Mouse (Mus musculus) MEL (cell line): Measurements from ENCODE around the gene Asna1. TPM values are rescaled to one million over a fixed set of nuclear protein-coding genes. Genes with fewer than 3 reads are reported as not detected.
A peak's percentile ranks its signal among the peaks of the same experiment; 100 is the strongest.

Experiments
- DNase-seq: peaks from one replicate; pipeline ENCODE4 v3.0.0; 2011; ENCODE audit warnings: low read depth, low spot score
- H3K27ac ChIP-seq: 2 replicates; pipeline ENCODE4 v1.5.1; 2012; ENCODE audit warnings: low read depth, mild to moderate bottlenecking, control low read depth, low read length, moderate library complexity; ENCODE audit not compliant: control insufficient read depth
- H3K27me3 ChIP-seq, 2 experiments: fragments of 150-350 bp in 1 of 2; sonication (generic) in 1 of 2; 2 replicates each; pipeline ENCODE4 v1.6.1; 2012; ENCODE audit warnings: low read length in 2 of 2, mild to moderate bottlenecking in 2 of 2, improper control_type of control experiment in 1 of 2, moderate library complexity in 1 of 2; ENCODE audit not compliant: insufficient read depth in 2 of 2, control insufficient read depth in 1 of 2
- H3K36me3 ChIP-seq, 2 experiments: 2 replicates each; pipeline ENCODE4 v1.6.1; 2012 to 2014; ENCODE audit warnings: low read length in 2 of 2, improper control_type of control experiment in 1 of 2, inconsistent platforms in 1 of 2, mild to moderate bottlenecking in 1 of 2; ENCODE audit not compliant: insufficient read depth in 2 of 2, control insufficient read depth in 1 of 2
- H3K4me1 ChIP-seq, 2 experiments: fragments of 150-350 bp in 1 of 2; sonication (generic) in 1 of 2; 2 replicates each; pipeline ENCODE4 v1.6.1; 2012; ENCODE audit warnings: low read length in 2 of 2, improper control_type of control experiment in 1 of 2, mild to moderate bottlenecking in 1 of 2; ENCODE audit not compliant: insufficient read depth in 2 of 2, control insufficient read depth in 1 of 2
- H3K4me3 ChIP-seq, 2 experiments: fragments of 150-350 bp in 1 of 2; sonication (generic) in 1 of 2; 2 replicates each; pipeline ENCODE4 v1.5.1; 2012; ENCODE audit warnings: low read depth in 2 of 2, low read length in 2 of 2, mild to moderate bottlenecking in 2 of 2, moderate library complexity in 2 of 2, control low read depth in 1 of 2, improper control_type of control experiment in 1 of 2; ENCODE audit not compliant: control insufficient read depth in 1 of 2, insufficient read depth in 1 of 2
- H3K79me2 ChIP-seq: 2 replicates; pipeline ENCODE4 v1.6.1; 2012; ENCODE audit warnings: mild to moderate bottlenecking, low read length, moderate library complexity; ENCODE audit not compliant: control insufficient read depth, poor library complexity, insufficient read depth
- H3K9ac ChIP-seq: 2 replicates; pipeline ENCODE4 v1.6.1; 2012; ENCODE audit warnings: low read depth, mild to moderate bottlenecking, control low read depth, low read length, moderate library complexity; ENCODE audit not compliant: control insufficient read depth, poor library complexity, severe bottlenecking
- H3K9me3 ChIP-seq: fragments of 150-350 bp; sonication (generic); replicated peaks from 2 replicates; pipeline ENCODE4 v1.6.1; 2012; ENCODE audit warnings: mild to moderate bottlenecking, low read length, improper control_type of control experiment, moderate library complexity; ENCODE audit not compliant: insufficient read depth
- BHLHE40 ChIP-seq: IDR thresholded peaks from 2 replicates; pipeline ENCODE4 v1.6.1; 2012; ENCODE audit warnings: low read depth, mild to moderate bottlenecking, inconsistent platforms, low read length, improper control_type of control experiment, borderline replicate concordance
- CHD1 ChIP-seq: IDR thresholded peaks from 2 replicates; pipeline ENCODE4 v1.6.1; 2012; ENCODE audit warnings: low read depth, mild to moderate bottlenecking, inconsistent platforms, low read length, improper control_type of control experiment
- CHD2 ChIP-seq: IDR thresholded peaks from 2 replicates; pipeline ENCODE4 v1.6.1; 2011; ENCODE audit warnings: low read length, improper control_type of control experiment
- CTCF ChIP-seq, 3 experiments: IDR thresholded peaks in 2 of 3; conservative IDR thresholded peaks in 1 of 3; 2 replicates each; pipeline ENCODE4 v1.5.1; 2011 to 2012; ENCODE audit warnings: low read length in 3 of 3, low read depth in 2 of 3, mild to moderate bottlenecking in 2 of 3, improper control_type of control experiment in 1 of 3, inconsistent platforms in 1 of 3, mixed read lengths in 1 of 3, moderate library complexity in 1 of 3; ENCODE audit not compliant: control insufficient read depth in 1 of 3, insufficient read depth in 1 of 3, poor library complexity in 1 of 3, severe bottlenecking in 1 of 3
- E2F4 ChIP-seq: IDR thresholded peaks from 2 replicates; pipeline ENCODE4 v1.6.1; 2011; ENCODE audit warnings: low read depth, low read length, improper control_type of control experiment, borderline replicate concordance
- ELF1 ChIP-seq: IDR thresholded peaks from 2 replicates; pipeline ENCODE4 v1.6.1; 2014; ENCODE audit warnings: low read depth, mild to moderate bottlenecking, inconsistent platforms, low read length, improper control_type of control experiment, moderate library complexity
- EP300 ChIP-seq, 2 experiments: IDR thresholded peaks; 2 replicates each; pipeline ENCODE4 v1.6.1; 2011; ENCODE audit warnings: improper control_type of control experiment in 2 of 2, low read length in 2 of 2, low read depth in 1 of 2, mild to moderate bottlenecking in 1 of 2
- ETS1 ChIP-seq: IDR thresholded peaks from 2 replicates; pipeline ENCODE4 v1.6.1; 2012; ENCODE audit warnings: low read depth, mild to moderate bottlenecking, inconsistent platforms, low read length, improper control_type of control experiment, moderate library complexity
- GABPA ChIP-seq: IDR thresholded peaks from 2 replicates; pipeline ENCODE4 v1.6.1; 2012; ENCODE audit warnings: low read depth, mild to moderate bottlenecking, inconsistent platforms, low read length, improper control_type of control experiment, moderate library complexity
- HCFC1 ChIP-seq: IDR thresholded peaks from 2 replicates; pipeline ENCODE4 v1.6.1; 2012; ENCODE audit warnings: low read depth, mild to moderate bottlenecking, inconsistent platforms, low read length, improper control_type of control experiment, moderate library complexity
- JUND ChIP-seq: IDR thresholded peaks from 2 replicates; pipeline ENCODE4 v1.6.1; 2011; ENCODE audit warnings: low read depth, mild to moderate bottlenecking, improper control_type of control experiment, low read length
- KAT2A ChIP-seq: conservative IDR thresholded peaks from 2 replicates; pipeline ENCODE4 v1.6.1; 2012; ENCODE audit warnings: low read depth, low read length, improper control_type of control experiment, inconsistent platforms
- MAFK ChIP-seq: IDR thresholded peaks from 2 replicates; pipeline ENCODE4 v1.6.1; 2011; ENCODE audit warnings: low read depth, mild to moderate bottlenecking, low read length, improper control_type of control experiment, borderline replicate concordance
- MAX ChIP-seq: IDR thresholded peaks from 2 replicates; pipeline ENCODE4 v1.6.1; 2011; ENCODE audit warnings: low read length, improper control_type of control experiment
- MAZ ChIP-seq: IDR thresholded peaks from 2 replicates; pipeline ENCODE4 v1.6.1; 2012; ENCODE audit warnings: low read depth, mild to moderate bottlenecking, inconsistent platforms, low read length, improper control_type of control experiment
- MEF2A ChIP-seq: IDR thresholded peaks from 2 replicates; pipeline ENCODE4 v1.6.1; 2014; ENCODE audit warnings: low read depth, mild to moderate bottlenecking, inconsistent platforms, low read length, improper control_type of control experiment; ENCODE audit not compliant: poor library complexity, insufficient replicate concordance, severe bottlenecking; ENCODE audit errors: extremely low read depth
- MXI1 ChIP-seq: IDR thresholded peaks from 2 replicates; pipeline ENCODE4 v1.6.1; 2011; ENCODE audit warnings: mild to moderate bottlenecking, low read depth, low read length, improper control_type of control experiment
- MYB ChIP-seq: IDR thresholded peaks from 2 replicates; pipeline ENCODE4 v1.6.1; 2011; ENCODE audit warnings: mild to moderate bottlenecking, low read depth, low read length, improper control_type of control experiment
- MYC ChIP-seq: IDR thresholded peaks from 2 replicates; pipeline ENCODE4 v1.6.1; 2011; ENCODE audit warnings: low read depth, mild to moderate bottlenecking, low read length, improper control_type of control experiment, moderate library complexity
- NRF1 ChIP-seq: IDR thresholded peaks from 2 replicates; pipeline ENCODE4 v1.6.1; 2014; ENCODE audit warnings: low read depth, mild to moderate bottlenecking, inconsistent platforms, low read length, improper control_type of control experiment, moderate library complexity; ENCODE audit not compliant: poor library complexity, insufficient read depth, severe bottlenecking
- POLR2A ChIP-seq, 2 experiments: IDR thresholded peaks; 2 replicates each; pipeline ENCODE4 v1.6.1; 2011 to 2012; ENCODE audit warnings: low read length in 2 of 2, mild to moderate bottlenecking in 2 of 2, control low read depth in 1 of 2, improper control_type of control experiment in 1 of 2, low read depth in 1 of 2, moderate library complexity in 1 of 2; ENCODE audit not compliant: control insufficient read depth in 1 of 2, insufficient read depth in 1 of 2, poor library complexity in 1 of 2
- POLR2AphosphoS2 ChIP-seq: IDR thresholded peaks from 2 replicates; pipeline ENCODE4 v1.6.1; 2011; ENCODE audit warnings: low read length, improper control_type of control experiment
- POLR2AphosphoS5 ChIP-seq: IDR thresholded peaks from 2 replicates; pipeline ENCODE4 v1.6.1; 2012; ENCODE audit warnings: low read depth, borderline replicate concordance, mild to moderate bottlenecking, inconsistent platforms, low read length, moderate library complexity, mixed read lengths
- RAD21 ChIP-seq: IDR thresholded peaks from 2 replicates; pipeline ENCODE4 v1.6.1; 2011; ENCODE audit warnings: mild to moderate bottlenecking, low read depth, low read length, improper control_type of control experiment
- RCOR1 ChIP-seq: IDR thresholded peaks from 2 replicates; pipeline ENCODE4 v1.6.1; 2012; ENCODE audit warnings: low read depth, mild to moderate bottlenecking, inconsistent platforms, low read length, improper control_type of control experiment
- SIN3A ChIP-seq: IDR thresholded peaks from 2 replicates; pipeline ENCODE4 v1.6.1; 2012; ENCODE audit warnings: low read length, improper control_type of control experiment, inconsistent platforms
- SMC3 ChIP-seq: IDR thresholded peaks from 2 replicates; pipeline ENCODE4 v1.6.1; 2011; ENCODE audit warnings: low read depth, low read length, improper control_type of control experiment
- TAL1 ChIP-seq: IDR thresholded peaks from 2 replicates; pipeline ENCODE4 v1.6.1; 2012; ENCODE audit warnings: mild to moderate bottlenecking, inconsistent platforms, low read length, moderate library complexity, mixed read lengths
- TBP ChIP-seq: IDR thresholded peaks from 2 replicates; pipeline ENCODE4 v1.8.0; 2011; ENCODE audit warnings: low read depth, low read length, improper control_type of control experiment
- UBTF ChIP-seq: IDR thresholded peaks from 2 replicates; pipeline ENCODE4 v1.6.1; 2012; ENCODE audit warnings: low read depth, mild to moderate bottlenecking, inconsistent platforms, low read length, improper control_type of control experiment, moderate library complexity, borderline replicate concordance; ENCODE audit not compliant: insufficient read depth
- USF1 ChIP-seq: IDR thresholded peaks from 2 replicates; pipeline ENCODE4 v1.6.1; 2014; ENCODE audit warnings: low read depth, mild to moderate bottlenecking, inconsistent platforms, low read length, improper control_type of control experiment, moderate library complexity
- USF2 ChIP-seq, 2 experiments: IDR thresholded peaks; 2 replicates each; pipeline ENCODE4 v1.6.1; 2011 to 2012; ENCODE audit warnings: improper control_type of control experiment in 2 of 2, low read length in 2 of 2, borderline replicate concordance in 1 of 2, inconsistent platforms in 1 of 2, low read depth in 1 of 2, mild to moderate bottlenecking in 1 of 2; ENCODE audit not compliant: insufficient read depth in 1 of 2
- ZC3H11A ChIP-seq: IDR thresholded peaks from 2 replicates; pipeline ENCODE4 v1.6.1; 2012; ENCODE audit warnings: low read depth, mild to moderate bottlenecking, inconsistent platforms, low read length, improper control_type of control experiment
- ZNF384 ChIP-seq: IDR thresholded peaks from 2 replicates; pipeline ENCODE4 v1.6.1; 2012; ENCODE audit warnings: low read depth, mild to moderate bottlenecking, inconsistent platforms, low read length, improper control_type of control experiment
- polyA plus RNA-seq, 2 experiments: library from polyadenylated mRNA; stranded (reverse) in 1 of 2; unstranded in 1 of 2; fragments of >175 nt in 1 of 2; fragments of >200 nt in 1 of 2; gene quantifications; 2 replicates each; pipeline versions ENCODE4 v1.2.1 to v1.2.4; 2012; ENCODE audit warnings: low replicate concordance in 2 of 2, low read depth in 1 of 2; ENCODE audit not compliant: insufficient read length in 2 of 2, insufficient read depth in 1 of 2, missing spikeins in 1 of 2
- total RNA-seq: library from RNA; depleted of rRNA; stranded (reverse); fragments of 300-350 nt; gene quantifications from 2 replicates; pipeline ENCODE4 v1.2.3, GENCODE M21; 2012; rRNA removed

Gene Asna1
- total RNA-seq (115 and 132 TPM in 2 replicates), polyA plus RNA-seq (100 to 1,000 TPM in 1 of 2 experiments, not detected in 1; 192 TPM)

DNA sequence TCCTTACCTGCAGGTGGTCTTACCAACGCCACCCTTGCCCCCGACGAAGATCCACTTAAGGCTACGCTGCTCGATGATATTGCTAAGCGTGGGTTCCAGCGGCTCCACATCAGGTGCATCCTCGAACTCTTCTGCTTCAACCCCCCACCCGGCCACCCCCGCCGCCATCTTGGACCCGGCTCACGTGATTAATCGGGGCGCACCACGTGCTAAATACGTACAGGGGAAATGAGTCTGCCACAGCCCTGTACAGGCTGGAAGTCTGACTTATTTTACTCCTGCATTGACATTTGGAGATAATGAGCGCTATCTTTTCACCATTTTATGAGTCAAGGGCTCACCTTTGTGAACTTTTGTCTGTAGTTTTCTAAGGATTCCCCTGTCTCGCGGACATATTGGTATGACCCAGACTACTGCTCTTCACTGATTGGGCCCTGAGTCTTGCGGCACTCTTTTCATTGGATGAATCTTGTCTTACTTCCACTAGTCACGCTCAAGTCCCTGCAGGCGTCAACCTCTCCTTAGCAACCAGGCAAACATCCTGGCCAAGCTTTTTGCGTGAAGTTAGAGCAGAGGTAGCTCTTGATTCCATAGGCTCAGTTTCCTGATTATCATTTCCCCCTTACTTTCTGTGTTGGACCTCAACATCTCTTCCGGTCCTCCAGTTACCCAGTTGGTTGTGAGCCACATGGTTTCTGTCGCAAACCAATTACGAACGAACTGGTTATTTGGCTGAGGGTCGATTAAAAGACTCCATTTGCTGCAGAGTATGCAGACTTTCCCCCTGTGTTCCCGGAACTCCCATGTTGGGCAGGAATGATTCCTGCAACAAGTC, at the start of gene Asna1:
TSS of gene Asna1 (minus strand) at position 184 of the 835 bp plus-strand sequence.
- no peaks in the 10 kb centered on the region for H3K9me3 ChIP-seq
- H3K9ac ChIP-seq = peak within 1 kb of the TSS; percentile 93
- H3K79me2 ChIP-seq = peaks cover 48% of the 10 kb centered on the region
- peak; percentile 98 for DNase-seq
- H3K27ac ChIP-seq = peak within 1 kb of the TSS; percentile 93
- peak within 1 kb of the TSS; percentile 86 to 94 for H3K4me3 ChIP-seq
- H3K36me3 ChIP-seq = peaks cover under 1 to 12% of the 10 kb centered on the region in 2 experiments; a peak in 3 of 4 replicates
- no peaks in the 10 kb centered on the region for H3K27me3 ChIP-seq
- H3K4me1 ChIP-seq = peaks cover 9 to 14% of the 10 kb centered on the region in 2 experiments; a peak in 3 of 4 replicates
- TF ChIP-seq CTCF (IDR thresholded peaks at IDR 0.05 in 2 of 3, conservative IDR thresholded peaks at IDR 0.05 in 1 of 3; ENCODE audit: control insufficient read depth in 1 of 3, insufficient read depth in 1 of 3, low read depth in 2 of 3, low read length in 3 of 3, poor library complexity in 1 of 3, severe bottlenecking in 1 of 3) (no peak), RAD21 (no peak), NRF1 (no peak), MAX (peak; percentile 82), MXI1 (peak; percentile 91), POLR2AphosphoS5 (no peak), MYB (no peak), ZNF384 (no peak; the same call in 1 of the 2 replicates), ETS1 (0 out of 2 replicates have a peak, but pooled peaks have one; percentile 13), CHD1 (peak; percentile 100), RCOR1 (no peak), ZC3H11A (no peak), TBP (peak; percentile 78; the same call in 1 of the 2 replicates), E2F4 (no peak), EP300 (IDR thresholded peaks at IDR 0.05; ENCODE audit: low read depth in 1 of 2, low read length in 2 of 2) (no peak), USF2 (IDR thresholded peaks at IDR 0.05; ENCODE audit: borderline replicate concordance in 1 of 2, insufficient read depth in 1 of 2, low read depth in 1 of 2, low read length in 2 of 2) (peak in 1 of 2 experiments; percentile 79; a peak in 2 of 4 replicates), CHD2 (no peak; the same call in 1 of the 2 replicates), UBTF (no peak), SMC3 (no peak), POLR2AphosphoS2 (peak; percentile 65; the same call in 1 of the 2 replicates), POLR2A (IDR thresholded peaks at IDR 0.05; ENCODE audit: control insufficient read depth in 1 of 2, insufficient read depth in 1 of 2, low read depth in 1 of 2, low read length in 2 of 2, poor library complexity in 1 of 2) (peak; percentile 65 to 91), HCFC1 (peak; percentile 86), GABPA (no peak), SIN3A (peak; percentile 98), JUND (no peak), MAFK (no peak), ELF1 (peak; percentile 77), USF1 (peak; percentile 94), BHLHE40 (peak; percentile 87), MEF2A (no peak), MAZ (no peak), TAL1 (no peak), KAT2A (no peak; the same call in 1 of the 2 replicates), MYC (peak; percentile 88)
